Mouse (Mus musculus): ENCODE results near the gene Rae1. TPM values are rescaled to one million over a fixed set of nuclear protein-coding genes. Genes with fewer than 3 reads are reported as not detected.

Gene Rae1
- polyA plus RNA-seq, 1 experiment from 2014 or later: 95.8 TPM

GRCm38 (mm10) chr2:172979666-172980345 lies 20.1 kb upstream of the Rae1 start:
- Histone ChIP-seq H3K9me3 (replicated peaks; ENCODE audit: control insufficient read depth, low read length) (no peaks in the 10 kb centered on the region), H3K27me3 (ENCODE audit: control insufficient read depth, insufficient read depth, low read length) (no peaks in the 10 kb centered on the region), H3K4me3 (ENCODE audit: low read length) (no peak overlapping the region), H3K4me1 (ENCODE audit: control insufficient read depth, insufficient read depth, low read length) (peaks cover 18% of the 10 kb centered on the region), H3K4me2 (ENCODE audit: low read depth, low read length) (no peak overlapping the region), H3K36me3 (ENCODE audit: control insufficient read depth, insufficient read depth) (no peaks in the 10 kb centered on the region), H3K9ac (ENCODE audit: low read length) (no peak overlapping the region), H3K27ac (ENCODE audit: low read length) (no peak overlapping the region)
- ATAC-seq (replicated peaks; ENCODE audit: extremely low read depth, insufficient read depth, low FRiP score): no peak
- WGBS: 90% methylated on average over 40 of the region's 43 CpGs

- H3K4me1 ChIP-seq (ENCODE audit: control insufficient read depth, insufficient read depth, low read length): peaks cover 4% of the 10 kb centered on the region
- 28% methylated on average over 9 of the region's 9 CpGs for WGBS
- H3K36me3 ChIP-seq (ENCODE audit: control insufficient read depth, insufficient read depth): no peaks in the 10 kb centered on the region
- no peak overlapping the region for H3K4me3 ChIP-seq (ENCODE audit: low read length)
- H3K27ac ChIP-seq (ENCODE audit: low read length): no peak overlapping the region
- no peak overlapping the region for H3K9ac ChIP-seq (ENCODE audit: low read length)
- H3K9me3 ChIP-seq (replicated peaks; ENCODE audit: control insufficient read depth, low read length): no peaks in the 10 kb centered on the region
- H3K4me2 ChIP-seq (ENCODE audit: low read depth, low read length): no peak overlapping the region; the same call in 1 of the 2 replicates
- H3K27me3 ChIP-seq (ENCODE audit: control insufficient read depth, insufficient read depth, low read length): no peaks in the 10 kb centered on the region
- ATAC-seq (replicated peaks; ENCODE audit: extremely low read depth, insufficient read depth, low FRiP score): peak; percentile 43; the same call in 1 of the 2 replicates
Observed at GRCm38 (mm10) chr2:172982776-172983561, 16.9 kb upstream of the Rae1 start.

DNA sequence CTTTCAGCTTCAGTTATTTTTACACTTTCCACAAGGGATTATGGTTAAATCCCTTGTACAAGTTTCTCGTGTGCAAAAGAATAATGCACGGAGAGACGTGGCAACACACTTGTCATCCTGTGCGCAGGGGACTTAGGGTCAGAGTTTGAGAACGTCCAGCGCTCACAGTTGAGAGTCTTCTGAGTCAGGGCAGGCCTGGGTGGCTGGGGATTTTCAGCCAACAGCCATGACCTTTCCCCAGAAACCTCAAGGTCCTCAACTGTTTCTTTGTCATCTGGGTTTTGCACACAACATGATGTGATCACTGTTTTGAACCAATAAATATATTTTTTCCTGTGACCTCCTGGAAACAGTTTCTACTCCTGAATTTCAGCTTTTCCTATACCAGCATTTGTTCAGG lies 9.8 kb upstream of the Rae1 start:
- 64% methylated on average over 6 of the region's 6 CpGs for WGBS
- ATAC-seq (replicated peaks; ENCODE audit: extremely low read depth, insufficient read depth, low FRiP score): no peak

GRCm38 (mm10) chr2:172996207-172996606 lies 3.7 kb upstream of the Rae1 start:
- H3K4me3 ChIP-seq (ENCODE audit: low read length): no peak overlapping the region
- peaks cover 6% of the 10 kb centered on the region for H3K4me1 ChIP-seq (ENCODE audit: control insufficient read depth, insufficient read depth, low read length)
- no peak overlapping the region for H3K9ac ChIP-seq (ENCODE audit: low read length)
- no peaks in the 10 kb centered on the region for H3K27me3 ChIP-seq (ENCODE audit: control insufficient read depth, insufficient read depth, low read length)
- no peak for ATAC-seq (replicated peaks; ENCODE audit: extremely low read depth, insufficient read depth, low FRiP score)
- no peaks in the 10 kb centered on the region for H3K9me3 ChIP-seq (replicated peaks; ENCODE audit: control insufficient read depth, low read length)
- no peak overlapping the region for H3K27ac ChIP-seq (ENCODE audit: low read length)
- no peak overlapping the region for H3K4me2 ChIP-seq (ENCODE audit: low read depth, low read length)
- WGBS: 13% methylated on average over 4 of the region's 4 CpGs
- H3K36me3 ChIP-seq (ENCODE audit: control insufficient read depth, insufficient read depth): no peaks in the 10 kb centered on the region

More for the DNA sequence above, 9.8 kb upstream of the Rae1 start:
- Histone ChIP-seq H3K9ac (ENCODE audit: low read length) (no peak overlapping the region), H3K4me3 (ENCODE audit: low read length) (no peak overlapping the region), H3K9me3 (replicated peaks; ENCODE audit: control insufficient read depth, low read length) (no peaks in the 10 kb centered on the region), H3K36me3 (ENCODE audit: control insufficient read depth, insufficient read depth) (no peaks in the 10 kb centered on the region), H3K27ac (ENCODE audit: low read length) (no peak overlapping the region), H3K27me3 (ENCODE audit: control insufficient read depth, insufficient read depth, low read length) (no peaks in the 10 kb centered on the region), H3K4me1 (ENCODE audit: control insufficient read depth, insufficient read depth, low read length) (no peaks in the 10 kb centered on the region), H3K4me2 (ENCODE audit: low read depth, low read length) (no peak overlapping the region)

GRCm38 (mm10) chr2:172997748-172998147 lies 2.2 kb upstream of the Rae1 start:
- WGBS: 61% methylated on average over 11 of the region's 11 CpGs
- Histone ChIP-seq H3K9ac (ENCODE audit: low read length) (no peak overlapping the region), H3K4me3 (ENCODE audit: low read length) (no peak overlapping the region), H3K36me3 (ENCODE audit: control insufficient read depth, insufficient read depth) (no peaks in the 10 kb centered on the region), H3K9me3 (replicated peaks; ENCODE audit: control insufficient read depth, low read length) (no peaks in the 10 kb centered on the region), H3K27ac (ENCODE audit: low read length) (no peak overlapping the region), H3K27me3 (ENCODE audit: control insufficient read depth, insufficient read depth, low read length) (no peaks in the 10 kb centered on the region), H3K4me1 (ENCODE audit: control insufficient read depth, insufficient read depth, low read length) (peaks cover 12% of the 10 kb centered on the region), H3K4me2 (ENCODE audit: low read depth, low read length) (no peak overlapping the region)
- no peak for ATAC-seq (replicated peaks; ENCODE audit: extremely low read depth, insufficient read depth, low FRiP score)

- no peak overlapping the region for H3K9ac ChIP-seq (ENCODE audit: low read length)
- H3K27me3 ChIP-seq (ENCODE audit: control insufficient read depth, insufficient read depth, low read length): no peaks in the 10 kb centered on the region
- peaks cover 12% of the 10 kb centered on the region for H3K4me1 ChIP-seq (ENCODE audit: control insufficient read depth, insufficient read depth, low read length)
- ATAC-seq (replicated peaks; ENCODE audit: extremely low read depth, insufficient read depth, low FRiP score): no peak
- H3K4me3 ChIP-seq (ENCODE audit: low read length): no peak overlapping the region
- 70% methylated on average over 7 of the region's 7 CpGs for WGBS
- H3K36me3 ChIP-seq (ENCODE audit: control insufficient read depth, insufficient read depth): peaks cover 6% of the 10 kb centered on the region
- no peaks in the 10 kb centered on the region for H3K9me3 ChIP-seq (replicated peaks; ENCODE audit: control insufficient read depth, low read length)
- H3K4me2 ChIP-seq (ENCODE audit: low read depth, low read length): no peak overlapping the region
- H3K27ac ChIP-seq (ENCODE audit: low read length): no peak overlapping the region
Observed at GRCm38 (mm10) chr2:172998478-172998877, 1.4 kb upstream of the Rae1 start.

GRCm38 (mm10) chr2:173000285-173000652 lies 352 bp downstream of the Rae1 start:
- Histone ChIP-seq H3K4me3 (ENCODE audit: low read length) (peak overlapping the region; percentile 96), H3K27me3 (ENCODE audit: control insufficient read depth, insufficient read depth, low read length) (no peaks in the 10 kb centered on the region), H3K9ac (ENCODE audit: low read length) (peak overlapping the region; percentile 93), H3K27ac (ENCODE audit: low read length) (peak overlapping the region; percentile 85), H3K4me2 (ENCODE audit: low read depth, low read length) (peak overlapping the region; percentile 88), H3K9me3 (replicated peaks; ENCODE audit: control insufficient read depth, low read length) (no peaks in the 10 kb centered on the region), H3K36me3 (ENCODE audit: control insufficient read depth, insufficient read depth) (peaks cover 22% of the 10 kb centered on the region), H3K4me1 (ENCODE audit: control insufficient read depth, insufficient read depth, low read length) (peaks cover 12% of the 10 kb centered on the region)
- 0% methylated on average over 33 of the region's 42 CpGs for whole genome bisulfite sequencing
- peak; percentile 89 for ATAC-seq (replicated peaks; ENCODE audit: extremely low read depth, insufficient read depth, low FRiP score)

DNA sequence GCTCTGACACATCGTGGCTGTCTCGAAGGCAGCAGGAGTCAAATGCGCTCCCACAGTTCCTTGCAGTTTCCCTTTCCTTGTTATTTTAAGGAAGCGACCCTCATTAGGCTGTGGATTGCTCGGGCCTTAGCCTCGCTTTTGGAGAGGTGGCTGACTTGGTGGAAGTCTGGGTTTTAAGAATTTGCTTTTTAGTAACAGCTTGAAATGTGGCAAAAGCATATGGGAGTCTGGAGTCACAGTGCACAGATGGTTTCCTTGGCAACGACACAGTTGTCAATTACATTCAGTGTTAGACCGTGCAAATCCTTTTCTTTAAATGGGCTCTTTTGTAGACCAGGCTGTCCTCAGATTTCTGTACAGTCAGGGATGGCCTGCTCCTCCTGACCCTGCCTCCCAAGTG lies 1.0 kb downstream of the Rae1 start:
- ATAC-seq (replicated peaks; ENCODE audit: extremely low read depth, insufficient read depth, low FRiP score): no peak
- H3K27me3 ChIP-seq (ENCODE audit: control insufficient read depth, insufficient read depth, low read length): no peaks in the 10 kb centered on the region
- peak overlapping the region; percentile 85 for H3K27ac ChIP-seq (ENCODE audit: low read length)
- WGBS: 15% methylated on average over 8 of the region's 8 CpGs
- H3K4me3 ChIP-seq (ENCODE audit: low read length): peak overlapping the region; percentile 96
- H3K36me3 ChIP-seq (ENCODE audit: control insufficient read depth, insufficient read depth): peaks cover 27% of the 10 kb centered on the region
- peak overlapping the region; percentile 93 for H3K9ac ChIP-seq (ENCODE audit: low read length)
- H3K9me3 ChIP-seq (replicated peaks; ENCODE audit: control insufficient read depth, low read length): no peaks in the 10 kb centered on the region
- peaks cover 12% of the 10 kb centered on the region for H3K4me1 ChIP-seq (ENCODE audit: control insufficient read depth, insufficient read depth, low read length)
- H3K4me2 ChIP-seq (ENCODE audit: low read depth, low read length): peak overlapping the region; percentile 88

GRCm38 (mm10) chr2:173003737-173004136 lies 3.8 kb downstream of the Rae1 start:
- Histone ChIP-seq H3K4me2 (ENCODE audit: low read depth, low read length) (no peak overlapping the region), H3K9me3 (replicated peaks; ENCODE audit: control insufficient read depth, low read length) (no peaks in the 10 kb centered on the region), H3K4me3 (ENCODE audit: low read length) (no peak overlapping the region), H3K27ac (ENCODE audit: low read length) (no peak overlapping the region), H3K9ac (ENCODE audit: low read length) (no peak overlapping the region), H3K27me3 (ENCODE audit: control insufficient read depth, insufficient read depth, low read length) (no peaks in the 10 kb centered on the region), H3K36me3 (ENCODE audit: control insufficient read depth, insufficient read depth) (peaks cover 55% of the 10 kb centered on the region), H3K4me1 (ENCODE audit: control insufficient read depth, insufficient read depth, low read length) (peaks cover 12% of the 10 kb centered on the region)
- 88% methylated on average over 8 of the region's 8 CpGs for WGBS
- no peak for ATAC-seq (replicated peaks; ENCODE audit: extremely low read depth, insufficient read depth, low FRiP score)
